Mouse (Mus musculus) testis, adult 2 months (tissue): Measurements from ENCODE around the gene Dact3. TPM values are rescaled to one million over a fixed set of nuclear protein-coding genes. Genes with fewer than 3 reads are reported as not detected.

Experiments used
- H3K27ac ChIP-seq: fragments of 200-500 bp; 2 replicates; pipeline ENCODE4 v1.5.1; 2012; ENCODE audit warnings: low read depth, low read length; ENCODE audit not compliant: control insufficient read depth, insufficient read depth
- H3K27me3 ChIP-seq: fragments of 200-500 bp; 2 replicates; pipeline ENCODE4 v1.6.1; 2012; ENCODE audit warnings: mild to moderate bottlenecking, low read length, moderate library complexity; ENCODE audit not compliant: control insufficient read depth, insufficient read depth
- H3K36me3 ChIP-seq: fragments of 200-500 bp; 2 replicates; pipeline ENCODE4 v1.6.1; 2012; ENCODE audit warnings: mild to moderate bottlenecking, low read length; ENCODE audit not compliant: control insufficient read depth, insufficient read depth
- H3K4me1 ChIP-seq: fragments of 200-500 bp; 2 replicates; pipeline ENCODE4 v1.6.1; 2012; ENCODE audit warnings: low read length; ENCODE audit not compliant: control insufficient read depth, insufficient read depth
- H3K4me3 ChIP-seq: fragments of 200-500 bp; 2 replicates; pipeline ENCODE4 v1.5.1; 2012; ENCODE audit warnings: low read depth, mild to moderate bottlenecking, low read length, moderate library complexity, mixed read lengths; ENCODE audit not compliant: control insufficient read depth
- CTCF ChIP-seq: fragments of 200-500 bp; IDR thresholded peaks from 2 replicates; pipeline ENCODE4 v1.5.1; 2012; ENCODE audit warnings: low read depth, mild to moderate bottlenecking, inconsistent platforms, low read length, moderate library complexity; ENCODE audit not compliant: control insufficient read depth, insufficient read depth, insufficient replicate concordance
- POLR2A ChIP-seq: fragments of 200-500 bp; IDR thresholded peaks from 2 replicates; pipeline ENCODE4 v1.6.1; 2012; ENCODE audit warnings: low read depth, mild to moderate bottlenecking, inconsistent platforms, low read length, moderate library complexity; ENCODE audit not compliant: control insufficient read depth
- polyA plus RNA-seq: library from polyadenylated mRNA; depleted of rRNA; stranded (reverse); fragments of >200 nt; gene quantifications from 2 replicates; pipeline ENCODE4 v1.2.3, GENCODE M21; 2012

The Dact3 gene
- polyA plus RNA-seq, 1 experiment: 30.7 TPM

GRCm38 (mm10) chr7:16880615-16881014, 5.5 kb downstream of the Dact3 start:
- Histone ChIP-seq H3K4me1 (peaks cover 18% of the 10 kb centered on the region), H3K27ac (peak overlapping the region; percentile 62), H3K36me3 (no peaks in the 10 kb centered on the region), H3K27me3 (no peaks in the 10 kb centered on the region), H3K4me3 (no peak overlapping the region)
- TF ChIP-seq POLR2A: no peak
- TF ChIP-seq CTCF: no peak

- peaks cover 17% of the 10 kb centered on the region for H3K4me1 ChIP-seq
- H3K4me3 ChIP-seq: no peak overlapping the region
- TF ChIP-seq POLR2A: no peak
- no peak for TF ChIP-seq CTCF
- H3K36me3 ChIP-seq: no peaks in the 10 kb centered on the region; the same call in 1 of the 2 replicates
- no peak overlapping the region for H3K27ac ChIP-seq
- no peaks in the 10 kb centered on the region; the same call in 1 of the 2 replicates for H3K27me3 ChIP-seq
These were observed 8.0 kb downstream of the Dact3 start for GRCm38 (mm10) chr7:16883162-16883561.

GRCm38 (mm10) chr7:16884334-16884733, 9.2 kb downstream of the Dact3 start:
- H3K27ac ChIP-seq: no peak overlapping the region
- TF ChIP-seq POLR2A: no peak
- TF ChIP-seq CTCF: no peak
- H3K36me3 ChIP-seq: no peaks in the 10 kb centered on the region; the same call in 1 of the 2 replicates
- H3K27me3 ChIP-seq: no peaks in the 10 kb centered on the region; the same call in 1 of the 2 replicates
- peaks cover 17% of the 10 kb centered on the region for H3K4me1 ChIP-seq
- H3K4me3 ChIP-seq: no peak overlapping the region

GRCm38 (mm10) chr7:16885271-16885776, 10.2 kb downstream of the Dact3 start:
- TF ChIP-seq CTCF (no peak), POLR2A (no peak)
- H3K27ac ChIP-seq: no peak overlapping the region
- H3K27me3 ChIP-seq: no peaks in the 10 kb centered on the region; the same call in 1 of the 2 replicates
- peak overlapping the region; percentile 89 for H3K4me3 ChIP-seq
- H3K36me3 ChIP-seq: no peaks in the 10 kb centered on the region; the same call in 1 of the 2 replicates
- H3K4me1 ChIP-seq: peaks cover 17% of the 10 kb centered on the region

GRCm38 (mm10) chr7:16885905-16886304, 10.8 kb downstream of the Dact3 start:
- Histone ChIP-seq H3K36me3 (no peaks in the 10 kb centered on the region; the same call in 1 of the 2 replicates), H3K27ac (peak overlapping the region; percentile 47), H3K4me1 (peaks cover 21% of the 10 kb centered on the region), H3K4me3 (peak overlapping the region; percentile 89), H3K27me3 (no peaks in the 10 kb centered on the region; the same call in 1 of the 2 replicates)
- TF ChIP-seq POLR2A: peak; percentile 59
- TF ChIP-seq CTCF: no peak

GRCm38 (mm10) chr7:16890536-16890935, 15.4 kb downstream of the Dact3 start:
- Histone ChIP-seq H3K36me3 (no peaks in the 10 kb centered on the region; the same call in 1 of the 2 replicates), H3K4me1 (peaks cover 34% of the 10 kb centered on the region), H3K27ac (peak overlapping the region; percentile 51), H3K4me3 (peak overlapping the region; percentile 32), H3K27me3 (no peaks in the 10 kb centered on the region; the same call in 1 of the 2 replicates)
- TF ChIP-seq CTCF: no peak
- TF ChIP-seq POLR2A: no peak

GRCm38 (mm10) chr7:16890944-16891343, 15.8 kb downstream of the Dact3 start:
- no peaks in the 10 kb centered on the region; the same call in 1 of the 2 replicates for H3K27me3 ChIP-seq
- TF ChIP-seq CTCF: no peak
- H3K36me3 ChIP-seq: no peaks in the 10 kb centered on the region; the same call in 1 of the 2 replicates
- H3K27ac ChIP-seq: peak overlapping the region; percentile 51
- H3K4me1 ChIP-seq: peaks cover 35% of the 10 kb centered on the region
- H3K4me3 ChIP-seq: peak overlapping the region; percentile 32
